Mouse (Mus musculus): ENCODE results near the gene Afmid.

- no peak for TF ChIP-seq MAFK (IDR thresholded peaks at IDR 0.05; ENCODE audit: insufficient replicate concordance, low read length)
- no peak for TF ChIP-seq CTCF (conservative IDR thresholded peaks at IDR 0.05 in 1 of 2, IDR thresholded peaks at IDR 0.05 in 1 of 2; ENCODE audit: low read depth in 2 of 2, low read length in 2 of 2)
- no peak for TF ChIP-seq MAX (IDR thresholded peaks at IDR 0.05; ENCODE audit: low read length)
- TF ChIP-seq POLR2AphosphoS2 (IDR thresholded peaks at IDR 0.05; ENCODE audit: low read depth, low read length): no peak
- no peak for TF ChIP-seq POLR2A (IDR thresholded peaks at IDR 0.05; ENCODE audit: low read depth, low read length)
- no peak for TF ChIP-seq ZMIZ1 (IDR thresholded peaks at IDR 0.05; ENCODE audit: low read depth, low read length)
- no peak for TF ChIP-seq KAT2A (IDR thresholded peaks at IDR 0.05; ENCODE audit: insufficient replicate concordance, low read length)
- TF ChIP-seq SIN3A (IDR thresholded peaks at IDR 0.05; ENCODE audit: low read length): no peak
- TF ChIP-seq CHD2 (IDR thresholded peaks at IDR 0.05; ENCODE audit: low read length): no peak
- TF ChIP-seq ETS1 (conservative IDR thresholded peaks at IDR 0.05; ENCODE audit: low read depth, low read length): no peak
- no peak for TF ChIP-seq MYC (IDR thresholded peaks at IDR 0.05; ENCODE audit: low read depth, low read length)
- no peak for TF ChIP-seq GABPA (IDR thresholded peaks at IDR 0.05; ENCODE audit: insufficient replicate concordance, low read depth, low read length)
- no peak for TF ChIP-seq CHD1 (IDR thresholded peaks at IDR 0.05; ENCODE audit: low read depth, low read length)
- TF ChIP-seq RAD21 (IDR thresholded peaks at IDR 0.05; ENCODE audit: low read depth, low read length): no peak
These were observed 43.1 kb upstream of the Afmid start for GRCm38 (mm10) chr11:117782705-117783034.
